Mouse (Mus musculus): ENCODE results near the gene Tnfaip8l2. TPM values are rescaled to one million over a fixed set of nuclear protein-coding genes. Genes with fewer than 3 reads are reported as not detected.
"Not testable (repeated sequence)": the region's sequence is repeated elsewhere in the genome, so short reads cannot be mapped to it uniquely, and the experiment has no call there.

Gene Tnfaip8l2
- polyA plus RNA-seq, 1 experiment from 2014 or later = 3.3 TPM

DNA sequence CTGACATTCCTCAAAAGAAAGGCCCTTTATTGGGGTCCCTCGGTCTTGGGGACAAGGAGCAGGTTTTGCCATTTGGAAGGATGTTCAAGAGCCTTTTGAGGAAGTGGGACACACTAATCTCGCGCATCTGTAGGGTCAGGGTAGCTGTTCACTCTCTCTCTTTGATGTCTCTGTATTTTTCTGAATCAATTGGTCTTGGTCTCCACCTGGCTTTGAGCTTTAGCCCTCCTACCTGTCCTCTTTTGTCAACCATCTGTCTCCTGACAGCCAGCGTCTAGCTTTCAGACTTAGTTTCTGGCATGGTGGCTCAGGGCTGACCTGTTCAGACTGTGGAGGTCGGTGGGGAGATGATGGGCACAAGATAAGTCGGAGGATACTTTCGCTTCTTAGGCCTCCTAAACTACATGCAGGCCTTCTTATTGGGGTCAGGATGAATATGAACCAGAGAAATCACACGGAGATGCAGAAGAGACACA lies 17.4 kb upstream of the Tnfaip8l2 start:
- ATAC-seq (ENCODE audit: low read depth) = no peak
- Histone ChIP-seq H3K9me3 (no peaks in the 10 kb centered on the region), H3K4me2 (peak overlapping the region; percentile 84), H3K27ac (replicated peaks) (0 out of 2 replicates have a peak overlapping the region, but pooled peaks have one; percentile 89), H3K36me3 (peaks cover 12% of the 10 kb centered on the region), H3K4me1 (replicated peaks) (peaks cover 39% of the 10 kb centered on the region), H3K4me3 (peak overlapping the region; percentile 91), H3K27me3 (no peaks in the 10 kb centered on the region), H3K9ac (peak overlapping the region; percentile 97)
- 9% methylated on average over 8 of the region's 8 CpGs for WGBS

DNA sequence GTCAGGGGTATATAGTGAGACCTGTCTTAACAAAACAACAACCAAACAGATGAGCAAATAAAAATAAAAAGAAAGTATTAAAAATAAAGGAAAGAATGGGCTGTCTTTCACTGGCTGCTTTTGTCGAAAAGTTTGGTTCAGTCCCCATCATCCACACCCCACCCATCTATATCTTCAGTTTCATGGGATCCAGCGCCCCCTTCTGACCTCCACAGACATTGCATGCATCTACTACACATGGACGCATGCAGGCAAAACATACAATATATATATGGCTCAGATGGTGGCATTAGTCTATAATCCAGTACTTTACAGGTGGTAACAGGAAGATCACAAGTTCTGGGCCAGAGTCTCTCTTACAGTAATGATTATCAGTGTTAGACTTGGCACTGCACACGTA lies 11.7 kb upstream of the Tnfaip8l2 start:
- Histone ChIP-seq H3K9me3 (no peaks in the 10 kb centered on the region), H3K4me2 (no peak overlapping the region), H3K27ac (replicated peaks) (no peak overlapping the region), H3K4me1 (replicated peaks) (no peaks in the 10 kb centered on the region), H3K27me3 (no peaks in the 10 kb centered on the region), H3K9ac (no peak overlapping the region), H3K4me3 (no peak overlapping the region), H3K36me3 (no peaks in the 10 kb centered on the region)
- 59% methylated on average over 4 of the region's 4 CpGs for WGBS
- no peak for ATAC-seq (ENCODE audit: low read depth)

DNA sequence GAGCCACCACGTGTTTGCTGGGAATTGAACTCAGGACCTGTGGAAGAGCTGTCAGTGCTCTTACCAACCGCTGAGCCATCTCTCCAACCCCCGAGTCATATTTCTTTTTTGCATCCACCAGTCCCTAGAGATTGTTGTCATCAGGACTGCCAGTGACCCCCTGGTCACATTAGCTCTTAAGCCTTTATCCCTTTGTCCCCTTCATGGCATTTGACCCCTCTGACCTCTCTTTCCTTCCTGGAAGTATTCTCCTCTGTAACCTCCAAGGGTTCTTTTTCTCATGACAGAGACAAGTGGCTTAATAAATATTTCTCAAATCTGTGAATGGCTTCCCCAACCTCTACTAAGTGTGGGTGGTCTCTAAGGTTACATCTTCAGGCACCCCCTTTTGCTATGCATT lies 5.8 kb upstream of the Tnfaip8l2 start:
- Histone ChIP-seq H3K4me2 (no peak overlapping the region), H3K9me3 (no peaks in the 10 kb centered on the region), H3K27me3 (no peaks in the 10 kb centered on the region), H3K9ac (no peak overlapping the region), H3K4me1 (replicated peaks) (no peaks in the 10 kb centered on the region), H3K4me3 (no peak overlapping the region), H3K36me3 (no peaks in the 10 kb centered on the region), H3K27ac (replicated peaks) (no peak overlapping the region)
- WGBS = 18% methylated on average over 3 of the region's 3 CpGs
- ATAC-seq (ENCODE audit: low read depth) = no peak

DNA sequence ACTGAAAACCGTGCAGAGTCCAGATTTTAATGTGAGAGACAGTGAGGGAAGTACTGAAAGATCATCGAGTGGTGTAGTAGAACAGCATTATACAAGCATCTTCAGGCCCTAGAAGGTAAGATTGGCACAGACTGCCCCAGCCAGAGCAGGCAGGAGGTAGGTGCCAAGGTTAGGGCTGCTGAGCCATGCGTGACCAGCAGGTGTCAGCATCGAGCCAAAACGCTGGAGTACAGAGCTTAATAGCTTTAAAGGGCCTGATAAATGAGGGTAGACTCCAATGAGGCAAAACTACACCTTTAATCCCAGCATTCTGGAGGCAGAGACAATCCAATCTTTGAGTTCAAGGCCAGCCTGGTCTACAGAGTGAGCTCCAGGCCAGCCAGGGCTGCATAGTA lies 454 bp upstream of the Tnfaip8l2 start:
- H3K9ac ChIP-seq = no peak overlapping the region
- no peak overlapping the region for H3K27ac ChIP-seq (replicated peaks)
- no peaks in the 10 kb centered on the region for H3K4me1 ChIP-seq (replicated peaks)
- H3K4me3 ChIP-seq = no peak overlapping the region
- no peak overlapping the region for H3K4me2 ChIP-seq
- 11% methylated on average over 5 of the region's 5 CpGs for WGBS
- no peaks in the 10 kb centered on the region for H3K27me3 ChIP-seq
- H3K9me3 ChIP-seq = no peaks in the 10 kb centered on the region
- H3K36me3 ChIP-seq = peaks cover 28% of the 10 kb centered on the region
- peak; percentile 68 for ATAC-seq (ENCODE audit: low read depth)

DNA sequence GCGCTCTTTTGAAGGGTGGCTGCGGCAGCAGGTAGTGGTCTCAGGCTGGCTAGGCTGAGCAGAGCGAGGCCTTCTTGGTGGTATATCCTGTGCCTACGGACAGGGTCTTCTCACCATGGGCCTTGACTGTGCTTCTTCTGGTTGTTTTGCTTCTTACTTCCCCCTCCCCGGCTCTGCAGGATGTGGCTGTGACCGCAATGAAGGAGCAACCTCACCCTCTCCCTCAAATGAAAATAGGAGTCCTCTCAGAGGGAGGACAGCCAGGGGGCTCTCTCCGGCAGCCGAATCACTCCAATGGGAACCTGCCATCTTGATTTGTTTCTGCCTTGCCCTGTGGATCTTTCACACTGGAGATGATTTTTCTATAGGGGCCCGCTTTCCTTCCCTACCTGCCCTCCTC lies 686 bp downstream of the Tnfaip8l2 start:
- no peak for ATAC-seq (ENCODE audit: low read depth)
- Histone ChIP-seq H3K4me2 (no peak overlapping the region), H3K27ac (replicated peaks) (no peak overlapping the region), H3K9ac (no peak overlapping the region), H3K36me3 (peaks cover 28% of the 10 kb centered on the region), H3K27me3 (no peaks in the 10 kb centered on the region), H3K9me3 (no peaks in the 10 kb centered on the region), H3K4me3 (no peak overlapping the region), H3K4me1 (replicated peaks) (peaks cover 4% of the 10 kb centered on the region)
- 93% methylated on average over 9 of the region's 9 CpGs for WGBS

DNA sequence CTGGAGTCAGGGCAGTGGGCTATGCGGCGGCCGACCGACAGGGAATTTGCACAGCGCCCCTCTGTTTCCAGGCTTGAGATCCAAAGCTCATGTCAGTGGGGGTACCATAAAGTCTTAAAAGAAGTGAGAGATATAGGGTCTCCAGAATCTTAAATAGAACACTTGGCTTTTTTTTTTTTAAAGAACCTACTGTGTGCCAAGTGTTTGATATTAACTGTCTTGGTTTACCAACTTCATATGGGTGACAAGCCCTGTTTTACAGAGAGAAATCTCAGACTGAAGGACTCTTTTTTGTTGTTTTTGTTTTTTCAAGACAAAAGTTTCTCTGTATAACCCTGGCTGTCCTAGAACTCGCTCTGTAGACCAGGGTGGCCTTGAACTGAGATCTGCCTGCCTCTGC lies 1.4 kb downstream of the Tnfaip8l2 start:
- H3K4me2 ChIP-seq = no peak overlapping the region
- H3K9ac ChIP-seq = no peak overlapping the region
- H3K4me1 ChIP-seq (replicated peaks) = peaks cover 11% of the 10 kb centered on the region
- H3K9me3 ChIP-seq = no peaks in the 10 kb centered on the region
- peaks cover 28% of the 10 kb centered on the region for H3K36me3 ChIP-seq
- H3K4me3 ChIP-seq = no peak overlapping the region
- H3K27ac ChIP-seq (replicated peaks) = no peak overlapping the region
- no peak for ATAC-seq (ENCODE audit: low read depth)
- 91% methylated on average over 6 of the region's 6 CpGs for WGBS
- no peaks in the 10 kb centered on the region for H3K27me3 ChIP-seq

DNA sequence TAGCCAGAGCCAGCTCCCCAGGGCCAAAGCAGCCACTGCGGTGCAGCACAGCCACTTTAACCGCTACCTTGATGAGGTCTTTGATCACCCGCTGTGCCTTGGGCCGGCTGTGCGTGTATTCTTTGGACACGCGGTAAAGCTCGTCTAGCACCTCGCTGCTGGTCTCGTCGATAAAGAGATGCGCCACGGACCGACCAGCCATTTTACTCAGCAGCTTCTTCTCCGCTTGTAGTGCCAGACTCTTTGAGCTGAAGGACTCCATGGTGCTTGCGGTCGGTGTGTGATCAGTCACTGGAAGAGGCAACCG lies 1.9 kb downstream of the Tnfaip8l2 start:
- Histone ChIP-seq H3K4me1 (replicated peaks) (peaks cover 16% of the 10 kb centered on the region), H3K9ac (no peak overlapping the region), H3K4me3 (no peak overlapping the region), H3K27me3 (no peaks in the 10 kb centered on the region), H3K9me3 (no peaks in the 10 kb centered on the region), H3K27ac (replicated peaks) (no peak overlapping the region), H3K4me2 (no peak overlapping the region), H3K36me3 (peaks cover 28% of the 10 kb centered on the region)
- 61% methylated on average over 18 of the region's 18 CpGs for WGBS
- ATAC-seq (ENCODE audit: low read depth) = no peak

DNA sequence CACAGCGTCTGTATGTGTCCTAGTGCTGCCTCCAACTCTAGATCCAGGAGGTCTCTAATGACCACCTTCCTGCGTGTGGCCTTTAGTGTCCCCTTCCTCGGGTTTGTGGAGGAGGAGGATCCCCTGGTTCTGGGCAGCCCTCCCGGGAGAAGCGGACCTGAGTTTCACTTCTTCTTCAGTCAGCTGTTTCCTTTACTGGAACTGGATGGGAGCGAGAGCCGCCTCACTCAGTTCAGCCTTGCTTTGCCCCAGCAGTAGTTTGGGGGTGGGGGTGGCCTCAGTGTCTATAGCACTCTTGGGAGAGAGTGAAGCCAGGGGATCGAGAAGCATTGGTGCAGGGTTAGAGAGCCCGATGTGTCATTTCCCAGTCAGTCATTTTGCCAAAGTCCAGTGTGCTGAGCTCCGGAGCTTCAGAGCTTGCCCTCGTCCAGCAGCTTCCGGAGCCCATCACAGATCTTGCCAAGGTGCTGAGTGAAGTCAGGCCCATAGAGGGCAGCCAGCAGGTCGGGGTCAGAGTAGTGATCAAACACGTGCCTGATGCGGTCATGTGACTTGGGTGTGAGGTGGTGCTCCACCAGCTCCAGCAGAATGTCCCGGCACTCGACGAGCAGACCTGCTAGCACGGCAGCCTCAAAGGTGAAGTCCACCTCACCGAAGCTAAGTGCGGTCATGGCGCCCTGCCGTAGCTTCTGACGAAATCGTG lies 2.4 kb downstream of the Tnfaip8l2 start:
- Histone ChIP-seq H3K9me3 (no peaks in the 10 kb centered on the region), H3K27me3 (no peaks in the 10 kb centered on the region), H3K36me3 (peaks cover 28% of the 10 kb centered on the region), H3K4me2 (no peak overlapping the region), H3K27ac (replicated peaks) (no peak overlapping the region), H3K4me1 (replicated peaks) (peaks cover 21% of the 10 kb centered on the region), H3K4me3 (no peak overlapping the region), H3K9ac (no peak overlapping the region)
- no peak for ATAC-seq (ENCODE audit: low read depth)
- WGBS = 73% methylated on average over 25 of the region's 25 CpGs

DNA sequence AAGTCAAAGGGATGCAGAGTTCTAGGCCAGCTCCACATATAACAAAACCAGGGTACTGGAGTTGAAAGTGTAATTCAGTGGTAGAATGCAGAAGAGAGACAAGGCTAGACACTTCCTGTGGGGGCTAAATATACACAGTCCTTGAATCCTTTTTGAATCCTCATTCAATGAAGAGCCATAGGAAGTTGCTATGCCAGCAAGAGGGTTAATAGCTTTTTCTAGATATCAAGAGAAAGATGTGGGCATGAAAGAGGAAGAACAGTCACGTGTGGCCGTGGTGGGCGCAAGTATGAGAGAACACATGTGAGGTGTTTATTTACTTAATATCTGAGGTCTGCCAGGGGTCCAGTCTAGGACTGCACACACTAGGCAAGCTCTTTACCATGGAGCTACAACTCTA lies 5.8 kb downstream of the Tnfaip8l2 start:
- no peaks in the 10 kb centered on the region for H3K27me3 ChIP-seq
- WGBS = 92% methylated on average over 3 of the region's 3 CpGs
- H3K4me3 ChIP-seq = no peak overlapping the region
- no peak overlapping the region for H3K4me2 ChIP-seq
- peaks cover 30% of the 10 kb centered on the region for H3K36me3 ChIP-seq
- no peak for ATAC-seq (ENCODE audit: low read depth)
- no peak overlapping the region for H3K27ac ChIP-seq (replicated peaks)
- H3K9ac ChIP-seq = 0 out of 2 replicates have a peak overlapping the region, but pooled peaks have one; percentile 22
- peaks cover 29% of the 10 kb centered on the region for H3K4me1 ChIP-seq (replicated peaks)
- no peaks in the 10 kb centered on the region for H3K9me3 ChIP-seq

DNA sequence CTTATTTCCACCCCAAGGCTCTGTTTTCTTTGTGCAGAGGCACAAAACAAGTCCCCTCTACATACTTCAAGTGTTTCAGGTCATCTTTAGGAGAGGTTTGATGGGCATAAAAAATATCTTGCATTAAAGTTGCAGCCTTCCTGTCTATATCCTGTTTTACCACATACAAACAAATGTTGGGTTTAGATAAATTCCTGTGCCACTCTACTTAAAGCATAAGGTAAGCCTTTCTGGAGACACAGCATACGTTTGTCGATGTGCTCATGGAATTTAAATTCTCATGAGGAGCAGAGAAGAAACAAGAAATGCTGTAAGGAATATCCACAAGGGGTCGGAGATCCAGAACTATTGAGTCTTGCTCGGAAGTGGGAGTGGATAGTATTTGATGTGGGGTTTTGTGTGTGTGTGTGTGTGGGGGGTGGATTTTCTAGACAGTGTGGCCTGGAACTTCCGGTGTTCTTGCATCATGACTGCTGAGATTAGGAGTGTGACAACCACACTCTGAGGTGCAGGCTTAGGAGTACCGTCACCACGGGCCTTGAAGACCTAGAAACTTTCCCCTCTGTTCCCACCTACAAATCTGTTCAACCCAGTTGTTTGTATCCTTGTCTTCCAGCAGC lies 6.6 kb downstream of the Tnfaip8l2 start:
- no peak for ATAC-seq (ENCODE audit: low read depth)
- Histone ChIP-seq H3K4me2 (peak overlapping the region; percentile 65), H3K9ac (peak overlapping the region; percentile 63), H3K9me3 (no peaks in the 10 kb centered on the region), H3K27ac (replicated peaks) (no peak overlapping the region), H3K4me3 (peak overlapping the region; percentile 35), H3K36me3 (peaks cover 24% of the 10 kb centered on the region), H3K4me1 (replicated peaks) (peaks cover 29% of the 10 kb centered on the region), H3K27me3 (no peaks in the 10 kb centered on the region)
- WGBS = 89% methylated on average over 7 of the region's 7 CpGs

DNA sequence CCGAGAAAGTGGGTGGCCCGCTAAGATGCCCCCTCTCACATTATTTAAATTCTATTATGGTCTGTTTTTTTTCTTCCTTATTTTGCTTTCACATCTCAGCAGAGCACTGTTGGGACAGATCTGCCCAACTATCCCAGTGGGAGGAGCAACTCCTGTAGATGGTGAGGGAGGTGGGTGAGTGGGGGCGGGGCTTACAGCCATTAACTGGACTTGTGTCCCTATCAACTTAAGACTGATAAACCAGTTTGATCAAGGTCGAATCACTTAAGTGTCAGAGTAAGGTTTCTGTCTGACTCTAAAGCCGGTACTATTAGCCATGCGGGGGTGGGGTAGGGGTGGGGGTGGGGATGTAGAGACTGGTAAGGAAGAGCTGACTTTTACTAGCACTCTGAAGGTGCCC lies 7.1 kb downstream of the Tnfaip8l2 start:
- peak overlapping the region; percentile 65 for H3K4me2 ChIP-seq
- peak overlapping the region; percentile 63 for H3K9ac ChIP-seq
- H3K36me3 ChIP-seq = peaks cover 23% of the 10 kb centered on the region
- H3K4me3 ChIP-seq = peak overlapping the region; percentile 35
- no peaks in the 10 kb centered on the region for H3K27me3 ChIP-seq
- 26% methylated on average over 6 of the region's 6 CpGs for whole genome bisulfite sequencing
- ATAC-seq (ENCODE audit: low read depth) = peak; percentile 22; the same call in 1 of the 2 replicates
- no peak overlapping the region for H3K27ac ChIP-seq (replicated peaks)
- peaks cover 33% of the 10 kb centered on the region for H3K4me1 ChIP-seq (replicated peaks)
- H3K9me3 ChIP-seq = no peaks in the 10 kb centered on the region

DNA sequence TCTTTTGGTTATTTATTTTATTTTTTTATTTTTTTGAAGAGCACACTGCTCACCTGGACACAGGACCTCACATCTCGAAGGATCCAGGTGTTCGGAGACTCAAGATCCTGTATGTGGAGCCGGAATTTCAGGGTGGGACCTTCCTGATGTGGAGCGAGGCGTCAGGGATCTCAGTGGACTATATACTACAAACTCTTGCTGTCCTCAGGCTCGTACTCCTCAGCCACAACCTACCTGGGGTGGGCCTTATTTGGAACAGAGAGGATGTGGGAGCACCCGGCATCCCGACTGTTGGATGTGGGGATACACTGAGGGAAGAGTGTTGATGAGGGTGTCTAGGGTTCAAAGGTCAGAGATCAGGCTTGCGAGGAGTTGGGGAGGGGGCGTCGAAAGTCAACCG lies 8.0 kb downstream of the Tnfaip8l2 start:
- H3K9ac ChIP-seq; H3K9me3 ChIP-seq; H3K27me3 ChIP-seq; H3K27ac ChIP-seq (replicated peaks); H3K4me2 ChIP-seq: not testable (repeated sequence)
- no CpG with 5 or more reads among the region's 12 CpGs for WGBS
- H3K36me3 ChIP-seq = peaks cover 24% of the 10 kb centered on the region
- H3K4me3 ChIP-seq = peak overlapping the region; percentile 70
- peaks cover 42% of the 10 kb centered on the region for H3K4me1 ChIP-seq (replicated peaks)
- ATAC-seq (ENCODE audit: low read depth) = peak; percentile 62

Measured in neural tube, embryonic 13.5 days (tissue).